Mouse (Mus musculus) inflammation-experienced regulatory T-cells, adult 16 weeks (primary cell): ENCODE data around the gene Perm1. TPM values are rescaled to one million over a fixed set of nuclear protein-coding genes. Genes with fewer than 3 reads are reported as not detected.

Experiments
- polyA plus RNA-seq: library from polyadenylated mRNA; unstranded; fragments of 100-300 nt; shearing (Covaris generic); gene quantifications from one replicate; pipeline ENCODE4 v1.2.1, GENCODE M21; 2017

Perm1 gene
- 2.2 TPM for polyA plus RNA-seq

GRCm38 (mm10) chr4:156215649-156216048 lies at the start of gene Perm1:
Gene Perm1, plus strand, starts transcription at chr4:156215868.

DNA sequence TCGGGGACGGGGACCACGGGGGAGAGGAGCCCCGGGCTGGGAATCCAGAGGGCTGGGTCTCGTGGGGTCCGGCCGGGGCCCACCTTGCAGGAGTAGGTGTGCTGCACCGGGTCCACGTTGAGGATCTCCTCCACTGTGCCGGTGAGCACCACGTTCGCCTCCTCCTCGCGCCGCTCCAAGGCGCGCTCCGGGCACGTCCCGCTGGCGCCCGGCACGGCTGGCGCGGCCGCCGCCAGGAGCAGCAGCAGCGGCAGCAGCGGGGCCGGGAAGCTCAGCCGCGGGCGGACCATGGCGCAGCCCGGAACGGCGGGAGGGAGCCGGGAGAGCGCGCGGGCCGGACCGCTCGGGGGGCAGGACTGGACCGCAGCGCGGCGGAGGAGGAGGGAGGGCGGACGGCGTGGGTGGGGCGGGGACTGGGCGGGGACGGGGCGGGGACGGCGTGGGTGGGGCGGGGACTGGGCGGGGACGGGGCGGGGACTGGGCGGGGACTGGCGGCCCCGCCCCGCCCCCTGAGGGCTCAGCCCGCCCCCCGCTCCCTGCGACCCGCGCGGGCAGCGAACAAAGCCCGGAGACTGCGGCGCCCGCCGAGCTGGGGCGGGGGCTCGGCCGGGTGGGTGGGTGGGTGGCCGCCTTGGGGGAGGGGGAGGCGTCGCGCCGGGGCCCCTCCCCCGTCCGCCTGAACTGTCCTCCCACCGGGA lies 18.4 kb upstream of the Perm1 start, which contains the start of gene Agrn:
Gene Agrn (minus strand): TSS at position 358 of the 698 bp plus-strand sequence.

GRCm38 (mm10) chr4:156200623-156201475 lies 14.8 kb upstream of the Perm1 start, which contains the start of gene Isg15:
Gene Isg15, minus strand, starts transcription at chr4:156200818.

DNA sequence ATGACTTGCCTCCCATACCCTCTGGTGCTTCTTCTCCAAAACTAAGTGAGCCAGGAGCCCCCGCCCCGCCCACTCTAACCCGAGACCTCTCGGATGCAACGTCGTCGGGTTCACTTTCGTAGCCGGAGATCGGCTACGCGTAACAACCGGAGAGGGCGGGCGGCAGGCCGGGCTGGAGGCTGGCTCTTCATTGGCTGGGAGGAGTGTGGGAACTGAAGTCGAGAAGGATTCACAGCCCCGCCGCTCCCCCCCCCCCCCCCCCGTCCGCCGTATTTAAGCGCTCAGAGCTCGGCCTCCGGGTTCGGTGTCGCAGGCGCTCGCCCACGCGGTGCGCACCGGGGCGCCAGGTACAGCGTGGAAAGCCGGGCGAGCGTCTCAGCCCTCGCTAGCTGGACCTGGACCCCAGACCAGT lies 12.7 kb upstream of the Perm1 start, which contains the start of gene AW011738:
Gene AW011738 (plus strand): TSS at position 304 of the 412 bp plus-strand sequence.

DNA sequence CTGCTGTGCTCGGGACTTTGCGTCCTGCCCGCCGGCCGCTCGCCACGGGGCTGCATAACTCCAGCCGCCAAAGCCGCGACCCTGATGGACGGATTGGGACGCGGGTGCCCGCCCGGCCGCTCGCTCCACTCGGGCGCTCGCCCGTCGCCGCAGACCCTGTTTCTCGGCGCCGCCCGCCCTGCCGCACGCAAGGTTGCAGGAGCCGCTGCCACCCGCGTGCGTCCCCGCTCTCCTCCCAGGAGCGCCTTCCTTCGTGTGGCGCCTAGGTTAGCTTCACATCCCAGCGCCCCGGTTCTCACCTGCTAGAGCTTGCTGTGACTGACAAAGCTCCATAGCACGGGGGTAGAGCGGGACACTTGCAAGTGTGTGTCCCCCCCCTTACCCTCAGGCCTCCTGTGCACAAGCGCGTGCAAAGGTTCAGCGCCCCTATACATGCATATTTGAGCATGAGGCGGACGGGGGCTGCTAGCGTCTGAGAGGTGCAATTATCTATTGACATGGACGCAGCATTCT lies 19.1 kb downstream of the Perm1 start, which contains the start of gene Plekhn1:
Gene Plekhn1 (minus strand): TSS at position 157 of the 513 bp plus-strand sequence.

DNA sequence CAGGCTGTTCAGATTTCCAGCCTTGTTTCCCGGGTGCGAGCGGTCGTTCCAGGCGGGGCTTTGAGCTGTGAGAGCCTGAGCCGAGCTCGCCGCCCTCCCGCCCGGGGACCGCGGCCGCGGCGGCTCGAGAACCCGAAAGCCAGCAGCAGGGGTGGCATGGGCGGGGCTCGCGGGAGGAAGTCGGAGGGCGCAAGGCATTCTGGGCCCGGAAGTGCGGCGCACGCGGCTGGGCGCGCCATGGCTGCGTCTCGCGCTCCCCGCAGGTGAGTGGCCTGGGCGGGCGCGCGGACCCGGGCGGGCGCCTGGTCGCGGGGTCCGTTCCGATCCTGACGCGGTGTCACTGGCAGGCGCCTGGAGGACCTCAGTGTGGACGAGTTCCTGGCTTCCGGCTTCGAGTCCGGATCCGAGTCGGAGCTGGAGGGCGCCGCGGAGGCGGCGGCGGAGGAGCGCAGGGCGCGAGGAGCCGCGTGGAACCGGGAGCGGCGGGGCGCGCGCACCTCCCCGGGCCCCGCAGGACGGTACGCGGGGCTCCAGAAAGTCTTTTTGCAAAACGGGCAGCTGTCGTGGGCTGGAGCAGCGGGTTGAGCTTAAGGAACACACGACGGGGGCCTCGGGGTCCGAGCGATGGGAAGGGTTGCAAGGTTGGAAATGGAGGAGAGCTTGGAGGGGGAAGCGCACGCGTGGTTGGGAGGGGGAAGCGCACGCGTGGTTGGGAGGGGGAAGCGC lies 20.3 kb downstream of the Perm1 start, which contains the start of gene Noc2l:
Gene Noc2l (plus strand): TSS at position 203 of the 726 bp plus-strand sequence.

GRCm38 (mm10) chr4:156255078-156255839 lies 39.6 kb downstream of the Perm1 start, which contains the start of gene Samd11:
Gene Samd11, minus strand, starts transcription at chr4:156255657.

Other genes starting within 250 kb of the Perm1 start
- 1.6 TPM for gene B3galt6, start 223.2 kb upstream of the Perm1 start, polyA plus RNA-seq
- 605 TPM for gene Sdf4, start 223.0 kb upstream of the Perm1 start, polyA plus RNA-seq
- gene Tnfrsf4, start 202.0 kb upstream of the Perm1 start, polyA plus RNA-seq: 1,006 TPM
- gene Tnfrsf18, start 189.7 kb upstream of the Perm1 start, polyA plus RNA-seq: 795 TPM
- gene Ttll10, start 156.5 kb upstream of the Perm1 start, polyA plus RNA-seq: 0.26 TPM
- gene 9430015G10Rik, start 105.9 kb upstream of the Perm1 start, polyA plus RNA-seq: 46.9 TPM
- gene Rnf223, start 85.4 kb upstream of the Perm1 start, polyA plus RNA-seq: 0.20 TPM
- 2.0 TPM for gene Agrn, start 18.4 kb upstream of the Perm1 start, polyA plus RNA-seq
- 44.2 TPM for gene Isg15, start 15.1 kb upstream of the Perm1 start, polyA plus RNA-seq
- 31.8 TPM for gene AW011738, start 12.6 kb upstream of the Perm1 start, polyA plus RNA-seq
- 8.3 TPM for gene Plekhn1, start 19.0 kb downstream of the Perm1 start, polyA plus RNA-seq
- gene Noc2l, start 20.1 kb downstream of the Perm1 start, polyA plus RNA-seq: 21.2 TPM
- gene Samd11, start 39.8 kb downstream of the Perm1 start, polyA plus RNA-seq: 5.8 TPM
- gene Vmn2r-ps159, start 115.2 kb downstream of the Perm1 start, polyA plus RNA-seq: not detected